Mouse (Mus musculus): ENCODE results near the gene Prkcg. TPM values are rescaled to one million over a fixed set of nuclear protein-coding genes. Genes with fewer than 3 reads are reported as not detected.

Prkcg gene
- total and polyA plus RNA-seq, 3 experiments: 0.15 to 3.0 (median 0.17) TPM

- H3K9ac ChIP-seq (ENCODE audit: insufficient read depth, low read depth): no peak overlapping the region
- no peak overlapping the region for H3K4me2 ChIP-seq (ENCODE audit: insufficient read depth, low read depth, poor library complexity, severe bottlenecking)
- H3K4me1 ChIP-seq (ENCODE audit: control insufficient read depth in 1 of 2, insufficient read depth in 2 of 2): no peaks in the 10 kb centered on the region
- in situ Hi-C loops (cut with MboI; ENCODE audit: low pct_ligation_motif_present, low pct_unique_long_range_greater_than_20kb, low sequenced_read_pairs) (loop anchor here (10.0 kb wide), 1 partner anchor 105 kb away; no protein-coding TSS in a partner anchor), dilution Hi-C loops (cut with MboI; ENCODE audit: extremely low pct_ligation_motif_present, extremely low pct_unique_long_range_greater_than_20kb, low sequenced_read_pairs) (no loop called here)
- no peak overlapping the region for H3K4me3 ChIP-seq (replicated peaks in 1 of 3; ENCODE audit: low read depth in 2 of 3, low read length in 2 of 3, poor library complexity in 1 of 3)
- H3K27me3 ChIP-seq (replicated peaks): no peaks in the 10 kb centered on the region
- H3K27ac ChIP-seq (ENCODE audit: insufficient read depth, low read depth): no peak overlapping the region
- no peaks in the 10 kb centered on the region for H3K36me3 ChIP-seq (replicated peaks in 1 of 2; ENCODE audit: control insufficient read depth in 1 of 2, insufficient read depth in 1 of 2, low read length in 1 of 2)
- DNase-seq (ENCODE audit: extremely low read depth): peak; percentile 61
- no peaks in the 10 kb centered on the region for H3K9me3 ChIP-seq (replicated peaks; ENCODE audit: low read length)
- no peak for TF ChIP-seq GABPA (IDR thresholded peaks at IDR 0.05; ENCODE audit: insufficient replicate concordance, low read depth, low read length)
- peak; percentile 85 for TF ChIP-seq RAD21 (IDR thresholded peaks at IDR 0.05; ENCODE audit: low read depth, low read length)
- no peak for TF ChIP-seq ZNF384 (IDR thresholded peaks at IDR 0.05; ENCODE audit: low read depth, low read length)
- TF ChIP-seq NRF1 (IDR thresholded peaks at IDR 0.05; ENCODE audit: low read depth, low read length): no peak
- no peak for TF ChIP-seq E2F4 (IDR thresholded peaks at IDR 0.05; ENCODE audit: insufficient replicate concordance, low read depth, low read length)
- TF ChIP-seq MXI1 (IDR thresholded peaks at IDR 0.05; ENCODE audit: low read depth, low read length): no peak
- peak; percentile 40 for TF ChIP-seq ZC3H11A (IDR thresholded peaks at IDR 0.05; ENCODE audit: low read depth, low read length)
- no peak for TF ChIP-seq POLR2A (IDR thresholded peaks at IDR 0.05; ENCODE audit: low read depth, low read length)
- TF ChIP-seq SMC3 (IDR thresholded peaks at IDR 0.05; ENCODE audit: low read depth, low read length): peak; percentile 85
- peak; percentile 85 to 92 for TF ChIP-seq CTCF (conservative IDR thresholded peaks at IDR 0.05 in 1 of 2, IDR thresholded peaks at IDR 0.05 in 1 of 2; ENCODE audit: low read depth in 2 of 2, low read length in 2 of 2)
- no peak for TF ChIP-seq NELFE (IDR thresholded peaks at IDR 0.05; ENCODE audit: low read depth, low read length)
- TF ChIP-seq CHD1 (IDR thresholded peaks at IDR 0.05; ENCODE audit: low read depth, low read length): no peak
- no peak for TF ChIP-seq MAFK (IDR thresholded peaks at IDR 0.05; ENCODE audit: insufficient replicate concordance, low read length)
- 0 out of 2 replicates have a peak, but pooled peaks have one; percentile 48 for TF ChIP-seq MAZ (IDR thresholded peaks at IDR 0.05; ENCODE audit: low read depth, low read length)
- no peak for TF ChIP-seq RCOR1 (conservative IDR thresholded peaks at IDR 0.05; ENCODE audit: low read depth, low read length)
- H3K79me2 ChIP-seq (replicated peaks; ENCODE audit: control insufficient read depth, extremely low read depth, insufficient read depth, poor library complexity, severe bottlenecking): no peaks in the 10 kb centered on the region
Observed at GRCm38 (mm10) chr7:3329776-3330546, 41.0 kb downstream of the Prkcg start.

DNA sequence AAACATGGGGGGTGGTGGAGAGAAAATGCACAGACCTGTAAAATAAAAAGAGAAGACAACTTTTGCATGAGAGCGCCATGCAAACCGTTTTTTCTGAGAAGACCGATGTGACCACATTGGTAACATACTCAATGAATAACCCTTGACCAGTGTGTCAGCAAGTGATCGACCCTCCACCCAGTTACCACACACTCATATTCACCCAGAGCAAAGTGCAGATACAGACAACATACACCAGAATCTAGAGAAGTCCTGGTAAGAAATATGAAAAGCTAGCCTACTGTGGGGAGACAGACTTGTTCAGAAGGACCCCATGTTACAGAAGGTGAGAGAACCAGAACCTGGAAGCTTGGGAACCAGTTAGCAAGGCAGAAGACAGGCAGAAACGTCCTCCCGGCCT lies 42.2 kb downstream of the Prkcg start:
- no peak for DNase-seq (ENCODE audit: extremely low read depth)
- H3K4me3 ChIP-seq (replicated peaks in 1 of 3; ENCODE audit: low read depth in 2 of 3, low read length in 2 of 3, poor library complexity in 1 of 3): no peak overlapping the region
- no peaks in the 10 kb centered on the region for H3K79me2 ChIP-seq (replicated peaks; ENCODE audit: control insufficient read depth, extremely low read depth, insufficient read depth, poor library complexity, severe bottlenecking)
- no peak overlapping the region for H3K9ac ChIP-seq (ENCODE audit: insufficient read depth, low read depth)
- H3K27me3 ChIP-seq (replicated peaks): peaks cover 2% of the 10 kb centered on the region
- TF ChIP-seq MEF2A (IDR thresholded peaks at IDR 0.05; ENCODE audit: borderline replicate concordance, low read depth, low read length): no peak
- no peak for TF ChIP-seq CHD2 (IDR thresholded peaks at IDR 0.05; ENCODE audit: low read length)
- no peak for TF ChIP-seq ZKSCAN1 (IDR thresholded peaks at IDR 0.05; ENCODE audit: borderline replicate concordance, low read depth, low read length)
- no peak for TF ChIP-seq BHLHE40 (IDR thresholded peaks at IDR 0.05; ENCODE audit: low read depth, low read length)
- no peak for TF ChIP-seq ELF1 (IDR thresholded peaks at IDR 0.05; ENCODE audit: low read depth, low read length)
- no peak for TF ChIP-seq EP300 (IDR thresholded peaks at IDR 0.05; ENCODE audit: low read length)
- no peak for TF ChIP-seq POLR2AphosphoS2 (IDR thresholded peaks at IDR 0.05; ENCODE audit: low read depth, low read length)
- TF ChIP-seq HCFC1 (IDR thresholded peaks at IDR 0.05; ENCODE audit: low read depth, low read length): no peak
- in situ Hi-C loops (cut with MboI; ENCODE audit: low pct_ligation_motif_present, low pct_unique_long_range_greater_than_20kb, low sequenced_read_pairs): no loop called here
- no peaks in the 10 kb centered on the region for H3K36me3 ChIP-seq (replicated peaks in 1 of 2; ENCODE audit: control insufficient read depth in 1 of 2, insufficient read depth in 1 of 2, low read length in 1 of 2)
- H3K4me2 ChIP-seq (ENCODE audit: insufficient read depth, low read depth, poor library complexity, severe bottlenecking): no peak overlapping the region
- H3K4me1 ChIP-seq (ENCODE audit: control insufficient read depth in 1 of 2, insufficient read depth in 2 of 2): no peaks in the 10 kb centered on the region
- dilution Hi-C loops (cut with MboI; ENCODE audit: extremely low pct_ligation_motif_present, extremely low pct_unique_long_range_greater_than_20kb, low sequenced_read_pairs): no loop called here
- H3K9me3 ChIP-seq (replicated peaks; ENCODE audit: low read length): no peaks in the 10 kb centered on the region
- no peak overlapping the region for H3K27ac ChIP-seq (ENCODE audit: insufficient read depth, low read depth)
